Mouse (Mus musculus): ENCODE results near the gene Thap3.
"Not testable (repeated sequence)": the region's sequence is repeated elsewhere in the genome, so short reads cannot be mapped to it uniquely, and the experiment has no call there.

Thap3 gene

DNA sequence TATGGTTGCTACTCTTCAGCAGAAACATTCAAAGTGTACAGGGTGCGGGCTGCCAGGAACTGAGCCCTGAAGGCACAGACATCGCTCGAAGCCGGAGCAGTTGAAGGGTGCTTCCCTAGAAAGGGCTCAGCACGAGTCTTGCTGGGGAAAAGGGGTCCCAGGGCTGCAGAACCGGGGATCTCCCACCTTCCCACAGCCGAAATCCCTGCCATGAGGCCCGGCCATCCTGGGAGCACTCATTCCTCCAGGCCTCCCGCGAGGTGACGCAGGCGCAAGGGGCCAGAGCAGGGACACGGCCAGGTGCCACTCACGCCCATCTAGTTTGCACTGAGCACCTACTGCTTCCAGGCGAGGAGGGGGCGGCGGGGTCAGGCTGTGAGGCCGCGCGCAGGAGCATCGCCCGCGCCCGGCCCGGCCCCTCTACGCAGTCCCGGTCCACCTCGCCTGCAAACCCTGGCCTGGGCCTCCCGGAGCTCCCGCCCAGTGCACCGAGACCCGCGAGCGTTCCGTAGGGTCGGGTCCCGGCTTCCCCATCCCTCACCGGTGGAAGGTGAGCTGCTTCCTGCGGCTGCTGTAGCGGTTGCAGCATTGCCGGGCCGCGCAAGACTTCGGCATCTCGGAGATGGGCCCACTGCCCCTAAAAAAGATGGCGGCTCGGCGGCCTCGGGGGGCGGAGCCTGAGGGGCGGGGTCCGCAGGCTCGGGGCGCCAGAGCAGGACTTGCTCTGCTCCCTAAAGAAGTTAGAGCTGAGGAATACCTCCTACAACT, at the start of gene Thap3:
Gene Thap3 (minus strand): TSS at position 656 of the 768 bp plus-strand sequence.
- peak; percentile 80 for DNase-seq

DNA sequence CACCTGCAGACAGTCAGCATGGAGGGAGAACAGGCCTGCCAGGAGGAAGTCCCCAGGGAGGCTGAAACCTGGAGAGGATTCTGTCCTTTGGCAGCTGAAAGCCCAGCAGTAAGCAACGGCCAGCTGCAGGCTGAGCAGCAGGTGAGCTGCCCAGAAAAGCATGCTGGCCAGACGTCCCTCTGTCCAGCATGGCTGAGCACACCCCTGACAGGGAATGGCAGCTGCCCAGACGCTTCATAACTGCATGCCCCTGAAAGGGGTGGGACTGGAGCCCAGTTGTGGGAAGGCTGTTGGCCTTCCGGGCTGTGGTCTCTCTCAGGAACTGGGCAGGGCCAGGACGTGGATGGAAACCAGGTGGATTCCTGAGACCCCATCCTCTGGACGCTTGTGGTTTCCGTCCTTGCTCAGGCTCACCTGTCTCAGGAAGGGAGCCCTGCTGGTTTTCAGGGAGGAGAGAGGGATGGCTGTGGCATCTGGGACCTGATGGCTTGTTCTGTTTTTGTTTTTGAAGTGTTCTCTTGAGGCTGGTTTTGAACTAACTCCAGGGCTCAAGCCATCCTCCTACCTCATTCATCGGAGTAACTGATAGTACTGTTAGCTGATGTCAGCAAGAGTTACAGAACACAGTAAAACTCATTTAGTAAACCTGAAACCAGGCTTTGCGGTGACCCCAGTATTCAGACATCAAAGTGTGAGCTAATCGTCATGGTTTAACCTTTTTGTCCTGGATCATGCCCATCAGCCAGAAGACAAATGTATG, 49.6 kb upstream of the Thap3 start, which contains the start of gene Tas1r1:
Gene Tas1r1 (minus strand): TSS at position 344 of the 760 bp plus-strand sequence.
- no peak for DNase-seq

DNA sequence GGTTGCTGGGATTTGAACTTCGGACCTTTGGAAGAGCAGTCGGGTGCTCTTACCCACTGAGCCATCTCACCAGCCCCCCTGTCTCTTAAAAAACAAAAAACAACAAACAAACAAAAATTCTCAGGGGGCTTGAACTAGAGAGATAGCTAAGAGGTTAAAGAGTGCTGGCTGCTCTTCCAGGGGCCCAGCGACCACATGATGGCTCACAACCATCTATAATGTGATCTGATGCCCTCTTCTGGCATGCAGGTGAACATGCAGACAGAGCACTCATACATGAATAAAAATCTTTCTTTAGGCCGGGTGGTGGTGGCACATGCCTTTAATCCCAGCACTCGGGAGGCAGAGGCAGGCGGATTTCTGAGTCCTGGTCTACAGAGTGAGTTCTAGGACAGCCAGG, 47.7 kb upstream of the Thap3 start:
- DNase-seq: not testable (repeated sequence)

DNA sequence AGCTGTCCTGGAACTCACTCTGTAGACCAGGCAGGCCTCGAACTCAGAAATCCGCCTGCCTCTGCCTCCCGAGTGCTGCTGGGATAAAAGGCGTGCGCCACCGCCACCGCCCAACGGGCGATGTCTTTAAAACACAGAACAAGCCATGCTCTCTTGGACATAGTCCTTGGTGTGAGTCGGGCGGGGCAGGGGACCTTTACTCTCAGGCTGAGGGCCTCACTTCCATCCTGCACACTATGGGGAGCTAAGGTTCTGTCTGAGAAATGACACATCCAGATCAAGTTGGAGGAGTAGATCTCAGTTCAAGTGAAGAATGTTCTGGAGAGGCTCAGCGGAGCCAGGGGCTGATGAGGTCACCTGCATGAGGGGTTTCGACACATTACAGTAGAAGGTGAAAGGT, 44.1 kb upstream of the Thap3 start:
- DNase-seq: peak; percentile 4

DNA sequence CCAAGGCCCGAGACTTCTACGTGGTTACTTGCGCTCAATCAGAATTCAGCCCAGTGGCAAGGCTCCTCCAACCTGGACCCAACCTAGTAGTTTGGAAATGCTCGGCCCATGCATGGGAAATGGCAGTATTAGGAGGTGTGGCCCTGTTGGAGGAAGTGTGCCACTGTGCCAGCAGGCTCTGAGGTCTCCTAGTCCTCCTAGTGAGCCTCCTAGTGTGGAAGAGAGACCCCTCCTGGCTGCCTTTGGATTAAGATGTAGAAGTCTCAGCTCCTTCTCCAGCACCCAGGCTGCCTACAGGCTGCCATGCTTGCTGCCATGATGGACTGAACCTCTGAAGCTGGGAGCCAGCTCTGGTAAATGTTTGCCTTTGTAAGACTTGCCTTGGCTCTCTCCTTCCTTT, 41.2 kb upstream of the Thap3 start:
- peak; percentile 26 for DNase-seq

DNA sequence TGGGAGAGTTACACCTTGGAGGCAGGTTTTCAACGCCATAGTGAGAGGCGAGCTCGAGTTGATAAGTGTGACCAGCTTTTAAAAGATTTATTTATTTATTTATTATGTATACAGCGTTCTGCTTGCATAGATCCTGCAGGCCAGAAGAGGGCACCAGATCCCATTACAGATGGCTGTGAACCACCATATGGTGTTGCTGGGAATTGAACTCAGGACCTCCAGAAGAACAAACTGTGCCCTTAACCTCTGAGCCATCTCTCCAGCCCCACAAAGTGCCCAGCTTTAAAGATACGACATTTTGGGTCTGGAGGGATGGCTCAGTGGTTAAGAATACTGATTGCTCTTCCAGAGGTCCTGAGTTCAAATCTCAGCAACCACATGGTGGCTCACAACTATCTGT, 40.3 kb upstream of the Thap3 start:
- DNase-seq: peak; percentile 44

DNA sequence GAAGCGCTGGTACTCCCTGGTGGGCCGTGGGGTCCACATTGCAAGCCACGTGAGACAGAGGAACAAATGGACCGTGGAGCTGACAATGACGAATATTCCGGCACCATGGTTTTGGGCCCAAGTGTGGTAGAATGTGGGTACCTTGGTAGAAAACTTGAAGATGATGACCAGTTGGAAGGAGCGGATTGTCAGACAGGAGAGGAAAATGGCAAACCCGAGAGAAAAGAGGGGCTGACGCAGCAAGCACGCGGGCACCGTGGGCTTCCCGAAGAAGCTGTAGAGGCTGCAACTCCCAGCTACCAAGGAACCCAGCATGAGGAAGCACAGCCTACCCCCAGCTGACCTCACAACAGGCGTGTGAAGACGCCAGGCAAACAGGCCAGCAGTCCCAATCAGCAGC, 39.7 kb upstream of the Thap3 start:
- DNase-seq: no peak

DNA sequence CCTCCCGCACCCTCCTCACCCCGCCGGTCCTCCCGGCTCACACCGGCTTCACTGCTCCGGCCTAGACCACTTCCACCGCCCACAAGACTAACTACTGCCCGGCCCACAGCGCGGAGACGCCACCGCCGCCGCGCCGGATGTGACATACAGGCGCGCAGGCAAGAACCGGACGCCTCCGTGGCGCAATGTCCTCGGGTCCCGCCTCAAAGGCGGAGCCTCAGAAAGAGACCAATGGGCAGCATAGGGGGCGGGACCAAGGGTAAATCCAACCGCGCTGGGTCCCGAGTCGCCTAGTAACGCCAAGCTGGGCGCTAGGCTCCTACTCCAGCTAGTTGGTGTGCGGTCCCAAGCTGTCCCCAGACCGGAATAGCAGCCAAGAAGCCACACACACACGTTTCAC, 38.7 kb upstream of the Thap3 start, which contains the start of gene Zbtb48:
Gene Zbtb48 (minus strand): TSS at position 148 of the 400 bp plus-strand sequence.
- DNase-seq: peak; percentile 96

DNA sequence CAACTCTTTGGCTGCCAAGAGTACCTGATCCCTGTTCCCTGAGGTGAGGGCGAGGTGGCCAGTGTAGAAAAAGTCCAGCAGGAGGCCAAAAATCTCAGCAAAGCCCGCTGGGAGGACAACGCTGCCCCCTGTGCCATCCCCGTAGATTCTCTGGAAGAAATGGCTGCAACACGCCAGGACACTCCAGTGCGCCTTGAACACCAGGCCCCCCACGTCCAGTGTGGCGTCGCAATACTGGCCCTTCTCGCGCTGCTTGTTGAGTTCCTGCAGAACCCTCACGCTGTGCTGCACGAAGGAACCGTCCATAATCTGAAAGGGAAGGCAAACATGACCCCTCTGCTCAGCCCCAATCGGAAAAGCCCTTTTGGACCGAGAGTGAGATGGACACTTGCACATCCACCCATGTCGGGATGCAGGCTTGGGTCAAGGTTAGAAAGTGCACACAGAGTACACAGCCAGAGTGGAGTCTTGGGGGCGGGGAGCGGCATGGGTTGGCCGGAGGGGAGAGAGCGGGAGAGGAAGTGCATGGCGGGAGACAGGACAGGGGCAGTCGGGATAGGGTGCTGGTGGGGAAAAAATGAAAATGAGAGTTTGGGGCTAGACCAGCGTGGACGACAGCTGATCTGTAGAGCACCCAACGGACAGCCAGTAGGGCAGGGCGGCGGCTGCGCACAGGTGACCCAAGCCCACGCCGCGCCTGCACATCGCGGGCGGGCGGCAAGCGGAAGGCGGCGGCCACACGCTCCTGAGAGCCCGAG, 38.1 kb upstream of the Thap3 start:
- DNase-seq: peak; percentile 48

DNA sequence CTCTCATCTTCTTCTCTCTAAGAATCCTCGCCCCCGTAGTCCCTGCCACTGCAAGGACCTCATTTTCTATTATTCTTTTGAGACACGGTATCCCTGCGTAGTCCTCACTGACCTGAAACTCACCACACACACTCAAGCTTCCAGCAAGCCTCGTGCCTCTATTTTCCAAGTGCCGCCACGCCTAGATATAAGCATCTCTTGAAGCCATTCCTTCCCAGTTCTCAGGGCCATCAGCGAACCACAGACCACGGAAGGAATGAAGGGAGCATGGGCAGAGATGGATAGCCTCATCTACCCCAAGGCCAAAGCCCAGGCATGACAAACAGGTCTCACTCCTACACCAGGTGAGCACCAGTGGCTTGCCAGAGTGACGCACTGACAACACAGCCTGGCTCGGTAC, 35.7 kb upstream of the Thap3 start:
- DNase-seq: peak; percentile 15

DNA sequence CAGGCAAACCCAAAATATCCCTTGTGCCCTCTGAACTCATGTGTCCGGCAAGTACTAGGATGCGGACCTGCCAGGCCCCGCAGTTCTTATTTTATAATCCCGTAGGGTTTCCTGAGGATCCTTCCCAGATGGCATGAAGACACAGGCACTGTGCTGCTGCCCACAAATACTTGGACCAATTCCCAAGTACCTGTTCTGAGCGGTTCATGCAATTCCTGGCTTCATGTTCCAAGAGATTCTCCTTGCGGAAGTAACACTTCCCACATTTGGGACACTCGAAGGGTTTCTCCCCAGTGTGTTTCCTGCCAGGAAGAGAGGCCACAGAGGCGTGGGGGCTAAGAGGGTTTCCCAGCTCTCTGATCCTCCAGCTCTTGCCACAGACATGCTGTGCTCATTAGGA, 33.7 kb upstream of the Thap3 start:
- DNase-seq: peak; percentile 52

DNA sequence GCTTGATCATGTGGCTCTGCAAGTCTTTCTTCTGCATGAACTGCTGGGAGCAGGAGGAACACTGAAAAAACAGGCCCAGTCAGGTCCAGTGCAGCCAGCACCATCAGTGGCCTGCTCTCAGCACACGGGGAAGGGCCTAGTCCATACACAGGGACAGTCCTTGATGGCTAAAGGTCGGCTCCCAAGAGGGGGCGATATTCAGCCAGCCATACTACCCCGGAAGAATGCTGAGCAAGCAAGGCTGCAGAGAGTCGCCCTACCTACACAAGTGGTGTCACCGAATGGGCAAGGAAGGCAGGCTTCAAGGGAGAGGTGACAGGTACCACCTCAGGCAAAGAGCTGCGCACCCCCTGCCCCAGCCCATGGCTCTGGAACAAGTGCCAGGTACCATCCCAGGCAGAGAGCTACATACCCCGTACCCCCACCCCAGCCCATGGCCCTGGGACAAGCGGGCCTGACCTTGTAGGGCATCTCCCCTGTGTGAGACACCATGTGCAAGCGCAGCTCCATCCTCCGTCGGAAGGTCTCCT, 32.8 kb upstream of the Thap3 start:
- DNase-seq: no peak

DNA sequence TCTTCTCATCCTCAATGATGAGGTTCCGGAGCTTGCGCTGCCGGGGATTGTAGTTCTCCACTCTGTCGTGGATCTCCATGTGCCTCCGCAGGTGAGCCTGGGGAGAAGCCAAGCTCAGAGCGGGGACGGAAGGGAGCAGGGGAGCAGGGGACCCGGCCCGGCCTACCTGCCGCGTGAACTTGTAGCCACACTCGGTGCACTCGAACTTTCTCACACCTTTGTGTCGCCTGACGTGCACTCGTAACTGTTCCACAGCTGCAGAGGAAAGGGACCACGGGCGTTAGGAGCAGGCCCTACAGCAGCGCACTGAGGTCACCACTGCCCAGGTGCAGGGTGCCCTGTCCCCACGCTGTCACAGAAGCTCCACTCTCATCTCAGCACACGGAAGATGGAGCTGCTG, 31.2 kb upstream of the Thap3 start:
- no peak for DNase-seq

DNA sequence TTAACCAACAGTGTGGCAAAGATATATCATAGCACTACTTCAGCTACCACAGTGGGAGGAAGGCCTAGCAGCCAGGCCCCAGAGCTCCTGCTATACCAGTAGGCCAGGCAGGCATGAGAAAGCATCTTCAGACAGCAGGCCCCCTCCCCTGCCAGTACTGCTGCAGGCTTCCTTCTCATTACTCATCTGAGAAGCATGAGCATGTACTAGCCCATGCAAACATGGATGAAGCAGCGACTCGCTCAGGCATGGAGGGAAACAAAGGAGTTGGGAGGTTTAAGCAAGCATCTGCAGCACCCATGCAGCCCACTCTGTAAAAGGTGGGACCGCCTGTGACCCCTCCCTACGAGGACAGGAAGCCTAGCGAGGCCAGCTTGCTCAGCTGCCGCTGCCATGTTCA, 30.3 kb upstream of the Thap3 start:
- no peak for DNase-seq

DNA sequence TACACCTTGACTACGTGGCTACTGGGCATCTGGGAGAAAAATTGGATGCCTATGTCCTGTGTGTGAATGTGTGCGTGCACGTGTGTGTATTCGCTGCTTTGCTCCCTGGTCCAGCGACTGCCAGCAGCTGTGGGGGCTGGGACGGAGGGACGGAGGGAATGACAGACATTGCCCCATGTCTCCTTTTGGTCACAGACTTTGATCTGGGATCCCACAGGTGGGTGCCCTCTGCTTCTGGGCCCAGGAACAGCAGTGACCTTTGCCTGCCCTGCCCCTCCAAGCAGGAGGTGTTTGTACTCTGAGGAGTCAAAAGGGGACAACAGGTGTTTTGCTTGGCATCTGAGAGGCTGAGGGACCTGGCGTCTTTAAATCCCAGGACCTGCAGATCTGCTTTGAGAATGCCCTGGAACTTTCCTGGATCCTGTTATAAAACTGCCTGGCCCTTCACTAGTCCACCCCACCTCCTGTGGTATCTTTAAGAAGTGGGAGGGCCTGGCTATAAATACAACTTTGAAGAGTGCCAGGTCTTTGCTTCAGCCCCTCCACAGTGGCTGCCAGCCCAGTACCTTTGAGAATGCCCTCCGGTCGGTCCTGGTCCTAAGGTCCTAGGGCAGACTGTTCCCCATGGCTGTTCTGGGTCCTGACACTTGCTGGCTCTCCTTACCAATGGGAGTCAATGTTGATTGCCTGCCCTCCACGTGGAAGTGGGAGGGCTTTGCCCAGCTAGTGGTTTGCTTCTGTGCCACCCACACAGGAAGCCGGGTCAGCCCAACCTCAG, 24.4 kb upstream of the Thap3 start:
- DNase-seq: no peak

DNA sequence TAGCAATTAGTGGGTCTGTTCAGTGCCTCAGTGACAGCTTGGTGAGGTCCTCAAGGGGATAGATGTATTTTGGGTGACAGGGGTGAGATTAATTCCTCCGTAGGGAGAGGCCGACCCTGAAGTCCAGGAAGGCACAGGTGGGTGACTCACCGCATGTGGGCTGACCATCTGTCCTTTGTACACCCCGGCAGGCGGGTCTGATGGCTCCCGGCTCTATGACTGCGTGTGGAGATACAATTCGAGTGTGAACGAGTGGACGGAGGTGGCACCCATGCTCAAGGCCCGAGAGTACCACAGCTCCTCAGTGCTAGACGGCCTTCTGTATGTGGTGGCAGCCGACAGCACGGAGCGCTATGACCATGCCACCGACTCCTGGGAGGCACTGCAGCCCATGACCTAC, 23.3 kb upstream of the Thap3 start:
- no peak for DNase-seq

DNA sequence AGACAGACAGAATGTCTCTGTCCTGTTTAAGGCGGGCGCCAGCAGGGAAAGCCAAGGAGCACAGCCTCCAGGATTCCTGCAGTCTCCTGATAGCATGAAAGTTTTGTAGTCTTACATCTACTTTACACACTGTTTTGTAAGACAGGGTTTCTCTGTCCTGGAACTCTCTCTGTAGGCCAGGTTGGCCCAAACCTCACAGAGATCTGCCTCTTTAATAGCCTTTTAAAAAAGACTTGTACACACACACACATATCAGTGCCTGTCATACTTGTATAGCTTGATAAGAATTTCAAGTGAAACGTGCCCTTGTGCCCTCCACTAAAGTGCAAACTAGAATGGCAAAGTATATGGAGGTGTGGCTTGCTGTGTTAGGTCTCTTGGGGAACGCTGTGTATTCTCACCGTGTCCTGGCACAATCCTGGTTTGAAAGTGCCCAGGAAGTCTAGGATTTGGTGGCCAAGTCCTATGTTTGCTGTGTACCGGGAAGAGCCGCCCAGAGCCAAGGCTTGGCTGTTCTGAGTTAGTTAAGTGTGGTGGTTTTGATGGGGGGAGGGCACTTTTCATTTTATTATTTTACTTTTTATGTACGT, 22.5 kb upstream of the Thap3 start:
- DNase-seq: no peak

DNA sequence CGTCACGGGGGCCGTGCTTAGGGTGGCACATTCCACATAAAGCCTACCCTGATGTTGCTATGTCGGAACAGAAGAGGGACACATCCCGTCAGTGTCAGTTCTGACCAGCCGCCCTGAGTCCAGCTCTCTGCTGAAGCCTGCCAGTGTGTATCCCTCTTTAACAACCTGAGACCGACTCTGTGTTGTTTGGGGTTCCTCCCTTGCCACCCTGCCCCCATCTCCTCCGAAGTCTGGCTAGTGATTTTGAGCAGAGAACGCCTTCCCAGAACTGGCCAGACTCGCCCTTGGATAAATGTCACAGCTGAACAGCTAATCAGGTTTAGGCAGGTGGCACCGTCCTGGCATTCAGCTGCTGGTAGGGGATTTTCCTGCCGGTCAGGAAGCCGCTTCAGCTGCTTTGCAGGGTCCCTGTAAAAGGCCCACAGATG, 21.9 kb upstream of the Thap3 start:
- DNase-seq: peak; percentile 57

DNA sequence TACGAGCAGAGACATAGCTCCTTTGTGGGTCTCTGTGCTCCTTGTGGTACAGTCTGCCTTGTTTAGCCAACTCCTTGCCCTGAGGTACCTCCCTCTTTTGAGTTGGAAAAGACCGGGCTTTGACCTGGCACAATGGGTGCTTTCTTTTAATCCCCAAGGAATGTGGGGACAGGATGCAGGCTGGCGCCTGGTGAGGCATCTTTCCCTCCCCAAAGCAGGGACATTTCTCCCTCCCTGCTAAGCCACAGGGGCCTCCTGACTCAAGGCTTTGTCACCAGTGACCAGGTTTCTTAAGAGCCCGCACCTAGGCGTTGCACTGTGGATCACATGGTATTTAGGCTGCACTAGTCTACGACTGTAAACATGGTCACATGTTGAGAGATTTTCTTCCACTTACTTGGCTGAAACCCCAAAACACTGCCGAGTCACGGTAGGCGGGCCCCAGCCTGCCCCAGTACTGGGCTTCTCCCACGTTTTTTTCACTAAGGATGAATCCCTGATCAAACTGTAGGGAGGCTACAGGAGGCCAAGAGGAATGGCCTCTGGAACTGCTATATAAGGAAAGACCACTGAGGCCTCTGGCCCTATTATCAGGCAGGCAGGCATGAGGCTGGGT, 21.4 kb upstream of the Thap3 start:
- peak; percentile 71 for DNase-seq

DNA sequence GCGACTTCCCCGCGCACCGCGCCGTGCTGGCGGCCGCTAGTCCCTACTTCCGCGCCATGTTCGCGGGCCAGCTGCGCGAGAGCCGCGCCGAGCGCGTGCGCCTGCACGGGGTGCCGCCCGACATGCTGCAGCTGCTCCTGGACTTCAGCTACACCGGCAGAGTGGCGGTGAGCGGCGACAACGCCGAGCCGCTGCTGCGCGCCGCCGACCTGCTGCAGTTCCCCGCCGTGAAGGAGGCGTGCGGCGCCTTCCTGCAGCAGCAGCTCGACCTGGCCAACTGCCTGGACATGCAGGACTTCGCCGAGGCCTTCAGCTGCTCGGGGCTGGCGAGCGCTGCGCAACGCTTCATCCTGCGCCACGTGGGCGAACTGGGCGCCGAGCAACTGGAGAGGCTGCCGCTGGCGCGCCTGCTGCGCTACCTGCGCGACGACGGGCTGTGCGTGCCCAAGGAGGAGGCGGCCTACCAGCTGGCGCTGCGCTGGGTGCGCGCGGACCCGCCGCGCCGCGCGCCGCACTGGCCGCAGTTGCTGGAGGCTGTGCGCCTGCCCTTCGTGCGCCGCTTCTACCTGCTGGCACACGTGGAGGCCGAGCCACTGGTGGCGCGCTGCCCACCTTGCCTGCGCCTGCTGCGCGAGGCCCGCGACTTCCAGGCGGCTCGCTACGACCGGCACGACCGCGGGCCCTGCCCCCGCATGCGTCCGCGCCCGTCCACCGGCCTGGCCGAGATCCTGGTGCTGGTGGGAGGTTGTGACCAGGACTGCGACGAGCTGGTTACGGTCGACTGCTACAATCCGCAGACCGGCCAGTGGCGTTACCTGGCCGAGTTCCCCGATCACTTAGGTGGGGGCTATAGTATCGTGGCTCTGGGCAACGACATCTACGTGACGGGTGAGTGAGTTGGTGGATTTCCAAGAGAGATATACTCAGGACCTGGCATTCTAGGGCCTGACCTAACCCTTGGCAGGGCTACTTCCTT, 20.6 kb upstream of the Thap3 start:
- DNase-seq: peak; percentile 72
